Mouse (Mus musculus) MEL (cell line): ENCODE results near the gene Eml1. TPM values are rescaled to one million over a fixed set of nuclear protein-coding genes. Genes with fewer than 3 reads are reported as not detected.

ENCODE experiments used
- DNase-seq: peaks from one replicate; pipeline ENCODE4 v3.0.0; 2011; ENCODE audit warnings: low read depth, low spot score
- H3K27ac ChIP-seq: 2 replicates; pipeline ENCODE4 v1.5.1; 2012; ENCODE audit warnings: low read depth, mild to moderate bottlenecking, control low read depth, low read length, moderate library complexity; ENCODE audit not compliant: control insufficient read depth
- H3K27me3 ChIP-seq, 2 experiments: fragments of 150-350 bp in 1 of 2; sonication (generic) in 1 of 2; 2 replicates each; pipeline ENCODE4 v1.6.1; 2012; ENCODE audit warnings: low read length in 2 of 2, mild to moderate bottlenecking in 2 of 2, improper control_type of control experiment in 1 of 2, moderate library complexity in 1 of 2; ENCODE audit not compliant: insufficient read depth in 2 of 2, control insufficient read depth in 1 of 2
- H3K36me3 ChIP-seq, 2 experiments: 2 replicates each; pipeline ENCODE4 v1.6.1; 2012 to 2014; ENCODE audit warnings: low read length in 2 of 2, improper control_type of control experiment in 1 of 2, inconsistent platforms in 1 of 2, mild to moderate bottlenecking in 1 of 2; ENCODE audit not compliant: insufficient read depth in 2 of 2, control insufficient read depth in 1 of 2
- H3K4me1 ChIP-seq, 2 experiments: fragments of 150-350 bp in 1 of 2; sonication (generic) in 1 of 2; 2 replicates each; pipeline ENCODE4 v1.6.1; 2012; ENCODE audit warnings: low read length in 2 of 2, improper control_type of control experiment in 1 of 2, mild to moderate bottlenecking in 1 of 2; ENCODE audit not compliant: insufficient read depth in 2 of 2, control insufficient read depth in 1 of 2
- H3K4me3 ChIP-seq, 2 experiments: fragments of 150-350 bp in 1 of 2; sonication (generic) in 1 of 2; 2 replicates each; pipeline ENCODE4 v1.5.1; 2012; ENCODE audit warnings: low read depth in 2 of 2, low read length in 2 of 2, mild to moderate bottlenecking in 2 of 2, moderate library complexity in 2 of 2, control low read depth in 1 of 2, improper control_type of control experiment in 1 of 2; ENCODE audit not compliant: control insufficient read depth in 1 of 2, insufficient read depth in 1 of 2
- H3K79me2 ChIP-seq: 2 replicates; pipeline ENCODE4 v1.6.1; 2012; ENCODE audit warnings: mild to moderate bottlenecking, low read length, moderate library complexity; ENCODE audit not compliant: control insufficient read depth, poor library complexity, insufficient read depth
- H3K9ac ChIP-seq: 2 replicates; pipeline ENCODE4 v1.6.1; 2012; ENCODE audit warnings: low read depth, mild to moderate bottlenecking, control low read depth, low read length, moderate library complexity; ENCODE audit not compliant: control insufficient read depth, poor library complexity, severe bottlenecking
- H3K9me3 ChIP-seq: fragments of 150-350 bp; sonication (generic); replicated peaks from 2 replicates; pipeline ENCODE4 v1.6.1; 2012; ENCODE audit warnings: mild to moderate bottlenecking, low read length, improper control_type of control experiment, moderate library complexity; ENCODE audit not compliant: insufficient read depth
- CHD1 ChIP-seq: IDR thresholded peaks from 2 replicates; pipeline ENCODE4 v1.6.1; 2012; ENCODE audit warnings: low read depth, mild to moderate bottlenecking, inconsistent platforms, low read length, improper control_type of control experiment
- CHD2 ChIP-seq: IDR thresholded peaks from 2 replicates; pipeline ENCODE4 v1.6.1; 2011; ENCODE audit warnings: low read length, improper control_type of control experiment
- CTCF ChIP-seq, 3 experiments: IDR thresholded peaks in 2 of 3; conservative IDR thresholded peaks in 1 of 3; 2 replicates each; pipeline ENCODE4 v1.5.1; 2011 to 2012; ENCODE audit warnings: low read length in 3 of 3, low read depth in 2 of 3, mild to moderate bottlenecking in 2 of 3, improper control_type of control experiment in 1 of 3, inconsistent platforms in 1 of 3, mixed read lengths in 1 of 3, moderate library complexity in 1 of 3; ENCODE audit not compliant: control insufficient read depth in 1 of 3, insufficient read depth in 1 of 3, poor library complexity in 1 of 3, severe bottlenecking in 1 of 3
- E2F4 ChIP-seq: IDR thresholded peaks from 2 replicates; pipeline ENCODE4 v1.6.1; 2011; ENCODE audit warnings: low read depth, low read length, improper control_type of control experiment, borderline replicate concordance
- EP300 ChIP-seq, 2 experiments: IDR thresholded peaks; 2 replicates each; pipeline ENCODE4 v1.6.1; 2011; ENCODE audit warnings: improper control_type of control experiment in 2 of 2, low read length in 2 of 2, low read depth in 1 of 2, mild to moderate bottlenecking in 1 of 2
- ETS1 ChIP-seq: IDR thresholded peaks from 2 replicates; pipeline ENCODE4 v1.6.1; 2012; ENCODE audit warnings: low read depth, mild to moderate bottlenecking, inconsistent platforms, low read length, improper control_type of control experiment, moderate library complexity
- GATA1 ChIP-seq: IDR thresholded peaks from 2 replicates; pipeline ENCODE4 v1.6.1; 2011; ENCODE audit warnings: low read depth, low read length, improper control_type of control experiment
- HCFC1 ChIP-seq: IDR thresholded peaks from 2 replicates; pipeline ENCODE4 v1.6.1; 2012; ENCODE audit warnings: low read depth, mild to moderate bottlenecking, inconsistent platforms, low read length, improper control_type of control experiment, moderate library complexity
- KAT2A ChIP-seq: conservative IDR thresholded peaks from 2 replicates; pipeline ENCODE4 v1.6.1; 2012; ENCODE audit warnings: low read depth, low read length, improper control_type of control experiment, inconsistent platforms
- MXI1 ChIP-seq: IDR thresholded peaks from 2 replicates; pipeline ENCODE4 v1.6.1; 2011; ENCODE audit warnings: mild to moderate bottlenecking, low read depth, low read length, improper control_type of control experiment
- POLR2AphosphoS2 ChIP-seq: IDR thresholded peaks from 2 replicates; pipeline ENCODE4 v1.6.1; 2011; ENCODE audit warnings: low read length, improper control_type of control experiment
- POLR2AphosphoS5 ChIP-seq: IDR thresholded peaks from 2 replicates; pipeline ENCODE4 v1.6.1; 2012; ENCODE audit warnings: low read depth, borderline replicate concordance, mild to moderate bottlenecking, inconsistent platforms, low read length, moderate library complexity, mixed read lengths
- RAD21 ChIP-seq: IDR thresholded peaks from 2 replicates; pipeline ENCODE4 v1.6.1; 2011; ENCODE audit warnings: mild to moderate bottlenecking, low read depth, low read length, improper control_type of control experiment
- SIN3A ChIP-seq: IDR thresholded peaks from 2 replicates; pipeline ENCODE4 v1.6.1; 2012; ENCODE audit warnings: low read length, improper control_type of control experiment, inconsistent platforms
- SMC3 ChIP-seq: IDR thresholded peaks from 2 replicates; pipeline ENCODE4 v1.6.1; 2011; ENCODE audit warnings: low read depth, low read length, improper control_type of control experiment
- TAL1 ChIP-seq: IDR thresholded peaks from 2 replicates; pipeline ENCODE4 v1.6.1; 2012; ENCODE audit warnings: mild to moderate bottlenecking, inconsistent platforms, low read length, moderate library complexity, mixed read lengths
- UBTF ChIP-seq: IDR thresholded peaks from 2 replicates; pipeline ENCODE4 v1.6.1; 2012; ENCODE audit warnings: low read depth, mild to moderate bottlenecking, inconsistent platforms, low read length, improper control_type of control experiment, moderate library complexity, borderline replicate concordance; ENCODE audit not compliant: insufficient read depth
- USF2 ChIP-seq, 2 experiments: IDR thresholded peaks; 2 replicates each; pipeline ENCODE4 v1.6.1; 2011 to 2012; ENCODE audit warnings: improper control_type of control experiment in 2 of 2, low read length in 2 of 2, borderline replicate concordance in 1 of 2, inconsistent platforms in 1 of 2, low read depth in 1 of 2, mild to moderate bottlenecking in 1 of 2; ENCODE audit not compliant: insufficient read depth in 1 of 2
- ZC3H11A ChIP-seq: IDR thresholded peaks from 2 replicates; pipeline ENCODE4 v1.6.1; 2012; ENCODE audit warnings: low read depth, mild to moderate bottlenecking, inconsistent platforms, low read length, improper control_type of control experiment
- ZNF384 ChIP-seq: IDR thresholded peaks from 2 replicates; pipeline ENCODE4 v1.6.1; 2012; ENCODE audit warnings: low read depth, mild to moderate bottlenecking, inconsistent platforms, low read length, improper control_type of control experiment
- polyA plus RNA-seq, 2 experiments: library from polyadenylated mRNA; stranded (reverse) in 1 of 2; unstranded in 1 of 2; fragments of >175 nt in 1 of 2; fragments of >200 nt in 1 of 2; gene quantifications; 2 replicates each; pipeline versions ENCODE4 v1.2.1 to v1.2.4; 2012; ENCODE audit warnings: low replicate concordance in 2 of 2, low read depth in 1 of 2; ENCODE audit not compliant: insufficient read length in 2 of 2, insufficient read depth in 1 of 2, missing spikeins in 1 of 2
- total RNA-seq: library from RNA; depleted of rRNA; stranded (reverse); fragments of 300-350 nt; gene quantifications from 2 replicates; pipeline ENCODE4 v1.2.3, GENCODE M21; 2012

Gene Eml1
- total and polyA plus RNA-seq, 3 experiments, result not detected

GRCm38 (mm10) chr12:108449935-108450334 lies 79.2 kb downstream of the Eml1 start:
- no peak for DNase-seq
- no peak for TF ChIP-seq ETS1
- no peak for TF ChIP-seq RAD21
- no peak for TF ChIP-seq TAL1
- TF ChIP-seq CHD2, result no peak
- TF ChIP-seq POLR2AphosphoS5, result no peak
- no peak for TF ChIP-seq KAT2A
- no peak for TF ChIP-seq GATA1
- no peak for TF ChIP-seq SMC3
- no peak for TF ChIP-seq E2F4
- no peak for TF ChIP-seq USF2 (IDR thresholded peaks at IDR 0.05; ENCODE audit: borderline replicate concordance in 1 of 2, insufficient read depth in 1 of 2, low read depth in 1 of 2, low read length in 2 of 2)
- no peak for TF ChIP-seq EP300 (IDR thresholded peaks at IDR 0.05; ENCODE audit: low read depth in 1 of 2, low read length in 2 of 2)
- no peak for TF ChIP-seq ZC3H11A
- Histone ChIP-seq H3K27ac (no peak overlapping the region), H3K9me3 (no peaks in the 10 kb centered on the region), H3K79me2 (no peaks in the 10 kb centered on the region), H3K36me3 (no peaks in the 10 kb centered on the region), H3K4me1 (no peaks in the 10 kb centered on the region), H3K27me3 (no peaks in the 10 kb centered on the region), H3K4me3 (no peak overlapping the region), H3K9ac (no peak overlapping the region)

GRCm38 (mm10) chr12:108450546-108450945 lies 79.8 kb downstream of the Eml1 start:
- DNase-seq, result no peak
- no peak overlapping the region for H3K4me3 ChIP-seq
- no peaks in the 10 kb centered on the region for H3K4me1 ChIP-seq
- no peaks in the 10 kb centered on the region for H3K27me3 ChIP-seq
- no peak overlapping the region for H3K9ac ChIP-seq
- no peaks in the 10 kb centered on the region for H3K36me3 ChIP-seq
- H3K27ac ChIP-seq, result no peak overlapping the region
- H3K9me3 ChIP-seq, result no peaks in the 10 kb centered on the region
- no peaks in the 10 kb centered on the region for H3K79me2 ChIP-seq
- TF ChIP-seq HCFC1, result no peak
- no peak for TF ChIP-seq POLR2AphosphoS2
- no peak for TF ChIP-seq ZNF384
- TF ChIP-seq EP300 (IDR thresholded peaks at IDR 0.05; ENCODE audit: low read depth in 1 of 2, low read length in 2 of 2), result no peak

- Histone ChIP-seq H3K4me3 (no peak overlapping the region), H3K36me3 (no peaks in the 10 kb centered on the region), H3K79me2 (no peaks in the 10 kb centered on the region), H3K9ac (no peak overlapping the region), H3K9me3 (no peaks in the 10 kb centered on the region), H3K4me1 (no peaks in the 10 kb centered on the region), H3K27me3 (no peaks in the 10 kb centered on the region), H3K27ac (no peak overlapping the region)
- no peak for TF ChIP-seq UBTF
- TF ChIP-seq CTCF (IDR thresholded peaks at IDR 0.05 in 2 of 3, conservative IDR thresholded peaks at IDR 0.05 in 1 of 3; ENCODE audit: control insufficient read depth in 1 of 3, insufficient read depth in 1 of 3, low read depth in 2 of 3, low read length in 3 of 3, poor library complexity in 1 of 3, severe bottlenecking in 1 of 3), result no peak
- TF ChIP-seq MXI1, result no peak
- no peak for TF ChIP-seq CHD2
- TF ChIP-seq ZC3H11A, result no peak
- TF ChIP-seq SIN3A, result no peak
- no peak for TF ChIP-seq KAT2A
- no peak for TF ChIP-seq POLR2AphosphoS2
- no peak for TF ChIP-seq ZNF384
- no peak for TF ChIP-seq CHD1
- no peak for DNase-seq
Measured at GRCm38 (mm10) chr12:108452151-108452874, 81.6 kb downstream of the Eml1 start.
